Mouse (Mus musculus) midbrain, embryonic 16.5 days (tissue): Measurements from ENCODE around the gene Mylk3. TPM values are rescaled to one million over a fixed set of nuclear protein-coding genes. Genes with fewer than 3 reads are reported as not detected.

ENCODE experiments used
- ATAC-seq: fragments of 200-750 bp; cut with Nextera tagmentation; 2 replicates; pipeline ENCODE4 v1.8.0; 2017; ENCODE audit warnings: moderate TSS enrichment
- H3K27ac ChIP-seq: fragments of 300-500 bp; sonication (generic); 2 replicates; pipeline ENCODE4 v1.5.1; 2014; ENCODE audit warnings: mild to moderate bottlenecking, low read length, mixed read lengths
- H3K27me3 ChIP-seq: fragments of 300-500 bp; sonication (generic); 2 replicates; pipeline ENCODE4 v1.6.1; 2014; ENCODE audit warnings: low read depth, low read length, mixed read lengths; ENCODE audit not compliant: control insufficient read depth, insufficient read depth
- H3K36me3 ChIP-seq: fragments of 300-500 bp; sonication (generic); 2 replicates; pipeline ENCODE4 v1.6.1; 2014; ENCODE audit warnings: mild to moderate bottlenecking, low read length, moderate library complexity, mixed read lengths; ENCODE audit not compliant: control insufficient read depth, insufficient read depth
- H3K4me1 ChIP-seq: fragments of 300-500 bp; sonication (generic); 2 replicates; pipeline ENCODE4 v1.6.1; 2014; ENCODE audit warnings: mild to moderate bottlenecking, low read length, mixed read lengths; ENCODE audit not compliant: control insufficient read depth, insufficient read depth
- H3K4me2 ChIP-seq: fragments of 300-500 bp; sonication (generic); 2 replicates; pipeline ENCODE4 v1.6.1; 2014; ENCODE audit warnings: mild to moderate bottlenecking, low read length, mixed read lengths
- H3K4me3 ChIP-seq: fragments of 300-500 bp; sonication (generic); 2 replicates; pipeline ENCODE4 v1.5.1; 2014; ENCODE audit warnings: low read depth, mild to moderate bottlenecking, low read length, moderate library complexity, mixed read lengths
- H3K9ac ChIP-seq: fragments of 300-500 bp; sonication (generic); 2 replicates; pipeline ENCODE4 v1.6.1; 2014; ENCODE audit warnings: low read depth, low read length, mixed read lengths
- H3K9me3 ChIP-seq: fragments of 300-500 bp; sonication (generic); replicated peaks from 2 replicates; pipeline ENCODE4 v1.6.1; 2014; ENCODE audit warnings: mild to moderate bottlenecking, low read length, mixed read lengths; ENCODE audit not compliant: control insufficient read depth, poor library complexity, severe bottlenecking
- WGBS: fragments of 180-500 bp; shearing (Covaris S2); extraction: QIAGEN DNeasy Blood & Tissue Kit; methylation state at CpG from one replicate; pipeline ENCODE4 v1.1.7; 2014; 5-methylcytosine and 5-hydroxymethylcytosine counted together
- polyA plus RNA-seq: library from polyadenylated mRNA; unstranded; fragments of >200 nt; fragmentation: Nextera tagmentation; extraction: Ambion mirVana; gene quantifications from 2 replicates; pipeline ENCODE4 v1.2.1, GENCODE M21; 2015

Gene Mylk3
- polyA plus RNA-seq, 1 experiment from 2014 or later = 0.36 TPM

- H3K4me1 ChIP-seq = no peaks in the 10 kb centered on the region
- H3K4me2 ChIP-seq = no peak overlapping the region
- H3K27ac ChIP-seq = no peak overlapping the region
- no peaks in the 10 kb centered on the region for H3K9me3 ChIP-seq
- H3K4me3 ChIP-seq = no peak overlapping the region
- 88% methylated on average over 8 of the region's 8 CpGs for WGBS
- H3K27me3 ChIP-seq = no peaks in the 10 kb centered on the region
- no peak overlapping the region for H3K9ac ChIP-seq
- no peak for ATAC-seq
- H3K36me3 ChIP-seq = no peaks in the 10 kb centered on the region
These were observed 9.7 kb upstream of the Mylk3 start for GRCm38 (mm10) chr8:85395681-85396431.

- WGBS = 82% methylated on average over 3 of the region's 3 CpGs
- H3K9ac ChIP-seq = no peak overlapping the region
- no peaks in the 10 kb centered on the region for H3K9me3 ChIP-seq
- no peak overlapping the region for H3K27ac ChIP-seq
- no peak for ATAC-seq
- no peaks in the 10 kb centered on the region for H3K27me3 ChIP-seq
- H3K4me3 ChIP-seq = no peak overlapping the region
- no peak overlapping the region for H3K4me2 ChIP-seq
- no peaks in the 10 kb centered on the region for H3K4me1 ChIP-seq
- no peaks in the 10 kb centered on the region for H3K36me3 ChIP-seq
These were observed 8.9 kb upstream of the Mylk3 start for GRCm38 (mm10) chr8:85395017-85395416.

- H3K4me2 ChIP-seq = no peak overlapping the region
- H3K9ac ChIP-seq = no peak overlapping the region
- H3K36me3 ChIP-seq = no peaks in the 10 kb centered on the region
- H3K27me3 ChIP-seq = no peaks in the 10 kb centered on the region
- ATAC-seq = no peak
- H3K4me3 ChIP-seq = no peak overlapping the region
- no peak overlapping the region for H3K27ac ChIP-seq
- H3K4me1 ChIP-seq = no peaks in the 10 kb centered on the region
- 97% methylated on average over 6 of the region's 6 CpGs for WGBS
- no peaks in the 10 kb centered on the region for H3K9me3 ChIP-seq
These were observed 7.1 kb upstream of the Mylk3 start for GRCm38 (mm10) chr8:85393199-85393598.

GRCm38 (mm10) chr8:85391438-85391837 is 5.3 kb upstream of the Mylk3 start:
- no peak overlapping the region for H3K4me3 ChIP-seq
- no peak overlapping the region for H3K27ac ChIP-seq
- H3K9me3 ChIP-seq = no peaks in the 10 kb centered on the region
- H3K4me2 ChIP-seq = no peak overlapping the region
- no peaks in the 10 kb centered on the region for H3K27me3 ChIP-seq
- H3K36me3 ChIP-seq = no peaks in the 10 kb centered on the region
- H3K4me1 ChIP-seq = no peaks in the 10 kb centered on the region
- 86% methylated on average over 1 of the region's 1 CpGs for WGBS
- ATAC-seq = no peak
- no peak overlapping the region for H3K9ac ChIP-seq

- no peak for ATAC-seq
- H3K4me3 ChIP-seq = no peak overlapping the region
- no peaks in the 10 kb centered on the region for H3K36me3 ChIP-seq
- H3K9me3 ChIP-seq = no peaks in the 10 kb centered on the region
- 79% methylated on average over 4 of the region's 4 CpGs for WGBS
- H3K4me1 ChIP-seq = no peaks in the 10 kb centered on the region
- H3K4me2 ChIP-seq = no peak overlapping the region
- H3K9ac ChIP-seq = no peak overlapping the region
- no peaks in the 10 kb centered on the region for H3K27me3 ChIP-seq
- H3K27ac ChIP-seq = no peak overlapping the region
These were observed 4.2 kb downstream of the Mylk3 start for GRCm38 (mm10) chr8:85381926-85382325.

- ATAC-seq = no peak
- WGBS = 87% methylated on average over 8 of the region's 8 CpGs
- no peak overlapping the region for H3K4me2 ChIP-seq
- H3K4me1 ChIP-seq = no peaks in the 10 kb centered on the region
- H3K9ac ChIP-seq = no peak overlapping the region
- H3K27me3 ChIP-seq = no peaks in the 10 kb centered on the region
- no peak overlapping the region for H3K27ac ChIP-seq
- H3K4me3 ChIP-seq = no peak overlapping the region
- no peaks in the 10 kb centered on the region for H3K36me3 ChIP-seq
- no peaks in the 10 kb centered on the region for H3K9me3 ChIP-seq
These were observed 5.3 kb downstream of the Mylk3 start for GRCm38 (mm10) chr8:85380824-85381209.

- no peaks in the 10 kb centered on the region for H3K36me3 ChIP-seq
- H3K4me1 ChIP-seq = no peaks in the 10 kb centered on the region
- H3K4me3 ChIP-seq = no peak overlapping the region
- no peaks in the 10 kb centered on the region for H3K9me3 ChIP-seq
- no peaks in the 10 kb centered on the region for H3K27me3 ChIP-seq
- no peak for ATAC-seq
- H3K9ac ChIP-seq = no peak overlapping the region
- H3K4me2 ChIP-seq = no peak overlapping the region
- no peak overlapping the region for H3K27ac ChIP-seq
- WGBS = 81% methylated on average over 10 of the region's 10 CpGs
These were observed 5.9 kb downstream of the Mylk3 start for GRCm38 (mm10) chr8:85380123-85380823.

- ATAC-seq = no peak
- 48% methylated on average over 2 of the region's 2 CpGs for WGBS
- Histone ChIP-seq H3K27ac (no peak overlapping the region), H3K9me3 (no peaks in the 10 kb centered on the region), H3K4me3 (no peak overlapping the region), H3K4me2 (no peak overlapping the region), H3K9ac (no peak overlapping the region), H3K27me3 (no peaks in the 10 kb centered on the region), H3K4me1 (no peaks in the 10 kb centered on the region), H3K36me3 (no peaks in the 10 kb centered on the region)
These were observed 6.9 kb downstream of the Mylk3 start for GRCm38 (mm10) chr8:85379142-85379781.

GRCm38 (mm10) chr8:85376516-85376915 is 9.6 kb downstream of the Mylk3 start:
- ATAC-seq = no peak
- no peaks in the 10 kb centered on the region for H3K4me1 ChIP-seq
- 57% methylated on average over 3 of the region's 3 CpGs for WGBS
- H3K27ac ChIP-seq = no peak overlapping the region
- no peaks in the 10 kb centered on the region for H3K27me3 ChIP-seq
- H3K9ac ChIP-seq = no peak overlapping the region
- no peak overlapping the region for H3K4me3 ChIP-seq
- no peaks in the 10 kb centered on the region for H3K36me3 ChIP-seq
- H3K9me3 ChIP-seq = no peaks in the 10 kb centered on the region
- no peak overlapping the region for H3K4me2 ChIP-seq
